Mouse (Mus musculus) heart, embryonic 16.5 days (tissue): ENCODE results near the gene Myo1d. TPM values are rescaled to one million over a fixed set of nuclear protein-coding genes. Genes with fewer than 3 reads are reported as not detected.

ENCODE experiments used
- ATAC-seq: fragments of 200-750 bp; cut with Nextera tagmentation; replicated peaks from 2 replicates; pipeline ENCODE4 v1.8.0; 2017; ENCODE audit warnings: moderate number of reproducible peaks; ENCODE audit not compliant: insufficient read depth, low FRiP score; ENCODE audit errors: extremely low read depth
- H3K27ac ChIP-seq: fragments of 300-500 bp; sonication (generic); 2 replicates; pipeline ENCODE4 v1.5.1; 2014; ENCODE audit warnings: mild to moderate bottlenecking, low read length, control low read depth, moderate library complexity
- H3K27me3 ChIP-seq: fragments of 300-500 bp; sonication (generic); 2 replicates; pipeline ENCODE4 v1.6.1; 2014; ENCODE audit warnings: low read length, mixed read lengths; ENCODE audit not compliant: control insufficient read depth, insufficient read depth
- H3K36me3 ChIP-seq: fragments of 300-500 bp; sonication (generic); 2 replicates; pipeline ENCODE4 v1.6.1; 2014; ENCODE audit not compliant: control insufficient read depth, insufficient read depth
- H3K4me1 ChIP-seq: fragments of 300-500 bp; sonication (generic); 2 replicates; pipeline ENCODE4 v1.6.1; 2014; ENCODE audit warnings: low read length, mixed read lengths; ENCODE audit not compliant: control insufficient read depth, insufficient read depth
- H3K4me2 ChIP-seq: fragments of 300-500 bp; sonication (generic); 2 replicates; pipeline ENCODE4 v1.6.1; 2014; ENCODE audit warnings: low read depth, mild to moderate bottlenecking, control low read depth, low read length
- H3K4me3 ChIP-seq: fragments of 300-500 bp; sonication (generic); 2 replicates; pipeline ENCODE4 v1.5.1; 2014; ENCODE audit warnings: mild to moderate bottlenecking, control low read depth, low read length
- H3K9ac ChIP-seq: fragments of 300-500 bp; sonication (generic); 2 replicates; pipeline ENCODE4 v1.6.1; 2014; ENCODE audit warnings: low read length, control low read depth
- H3K9me3 ChIP-seq: fragments of 300-500 bp; sonication (generic); replicated peaks from 2 replicates; pipeline ENCODE4 v1.6.1; 2016; ENCODE audit warnings: low read length; ENCODE audit not compliant: control insufficient read depth
- WGBS: fragments of 180-500 bp; shearing (Covaris S2); extraction: QIAGEN DNeasy Blood & Tissue Kit; methylation state at CpG from one replicate; pipeline ENCODE4 v1.1.7; 2014; 5-methylcytosine and 5-hydroxymethylcytosine counted together
- polyA plus RNA-seq: library from polyadenylated mRNA; unstranded; fragments of >200 nt; fragmentation: Nextera tagmentation; extraction: Ambion mirVana; gene quantifications from 2 replicates; pipeline ENCODE4 v1.2.1, GENCODE M21; 2015

The Myo1d gene
- polyA plus RNA-seq, 1 experiment from 2014 or later = 7.5 TPM

DNA sequence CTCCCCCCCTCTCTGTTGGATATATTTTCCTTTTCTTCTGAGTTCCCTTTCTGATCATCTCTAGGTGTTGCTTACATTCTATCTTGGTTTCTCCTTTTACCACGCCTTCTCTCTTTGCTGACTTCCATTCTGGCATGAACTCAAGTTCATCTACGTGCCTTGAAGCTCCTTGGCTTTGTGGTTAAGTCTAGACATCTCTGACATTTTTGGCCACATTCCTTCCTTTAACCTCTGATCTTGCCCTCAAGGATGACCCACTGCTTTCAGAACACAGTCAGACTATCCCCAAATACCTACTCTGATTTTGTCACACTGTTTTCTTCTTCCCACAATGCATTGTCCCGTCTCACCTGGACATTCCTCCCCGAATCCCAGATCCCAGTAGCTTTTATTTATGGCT, 240.8 kb downstream of the Myo1d start:
- no peaks in the 10 kb centered on the region for H3K27me3 ChIP-seq
- ATAC-seq = no peak
- no peaks in the 10 kb centered on the region for H3K9me3 ChIP-seq
- no peaks in the 10 kb centered on the region for H3K36me3 ChIP-seq
- H3K4me3 ChIP-seq = no peak overlapping the region
- no peaks in the 10 kb centered on the region for H3K4me1 ChIP-seq
- no peak overlapping the region for H3K4me2 ChIP-seq
- no peak overlapping the region for H3K27ac ChIP-seq
- 66% methylated on average over 4 of the region's 4 CpGs for WGBS
- H3K9ac ChIP-seq = no peak overlapping the region

- Histone ChIP-seq H3K9ac (no peak overlapping the region), H3K27ac (no peak overlapping the region), H3K27me3 (no peaks in the 10 kb centered on the region), H3K36me3 (no peaks in the 10 kb centered on the region), H3K4me1 (no peaks in the 10 kb centered on the region), H3K4me2 (no peak overlapping the region), H3K9me3 (no peaks in the 10 kb centered on the region), H3K4me3 (no peak overlapping the region)
- 35% methylated on average over 1 of the region's 1 CpGs for WGBS
- no peak for ATAC-seq
Measured at GRCm38 (mm10) chr11:80532966-80533365, 246.9 kb downstream of the Myo1d start.

- no peak overlapping the region for H3K27ac ChIP-seq
- no peaks in the 10 kb centered on the region for H3K4me1 ChIP-seq
- no peaks in the 10 kb centered on the region for H3K9me3 ChIP-seq
- 70% methylated on average over 8 of the region's 8 CpGs for WGBS
- ATAC-seq = no peak
- H3K27me3 ChIP-seq = no peaks in the 10 kb centered on the region
- no peak overlapping the region for H3K4me2 ChIP-seq
- no peak overlapping the region for H3K9ac ChIP-seq
- no peaks in the 10 kb centered on the region for H3K36me3 ChIP-seq
- no peak overlapping the region for H3K4me3 ChIP-seq
Measured at GRCm38 (mm10) chr11:80529149-80529548, 250.7 kb downstream of the Myo1d start.

DNA sequence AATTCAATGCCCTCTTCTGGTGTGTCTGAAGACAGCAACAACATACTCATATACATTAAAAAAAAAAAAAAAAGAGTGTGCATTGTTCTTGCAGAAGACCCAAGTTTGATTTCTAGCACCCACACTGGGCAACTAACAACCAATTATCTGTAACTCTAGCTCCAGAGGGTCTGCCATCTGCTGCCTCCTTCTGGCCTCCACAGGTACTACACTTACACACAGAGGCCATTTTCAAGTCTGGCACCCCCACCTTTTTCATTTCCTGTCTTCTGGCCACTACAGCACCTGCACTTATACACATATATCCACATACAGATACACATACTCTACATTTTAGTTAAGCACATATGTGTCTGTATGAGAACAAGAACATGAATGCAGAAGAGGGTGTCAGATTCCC, 252.1 kb downstream of the Myo1d start:
- no peak for ATAC-seq
- Histone ChIP-seq H3K27me3 (no peaks in the 10 kb centered on the region), H3K4me1 (peaks cover 7% of the 10 kb centered on the region), H3K9ac (no peak overlapping the region), H3K4me2 (no peak overlapping the region), H3K9me3 (no peaks in the 10 kb centered on the region), H3K27ac (no peak overlapping the region), H3K4me3 (no peak overlapping the region), H3K36me3 (no peaks in the 10 kb centered on the region)

- Histone ChIP-seq H3K27ac (no peak overlapping the region), H3K4me3 (no peak overlapping the region), H3K9me3 (no peaks in the 10 kb centered on the region), H3K9ac (no peak overlapping the region), H3K4me1 (peaks cover 11% of the 10 kb centered on the region), H3K36me3 (no peaks in the 10 kb centered on the region), H3K4me2 (no peak overlapping the region), H3K27me3 (no peaks in the 10 kb centered on the region)
- WGBS = 88% methylated on average over 5 of the region's 5 CpGs
- no peak for ATAC-seq
Measured at GRCm38 (mm10) chr11:80524213-80524612, 255.6 kb downstream of the Myo1d start.

DNA sequence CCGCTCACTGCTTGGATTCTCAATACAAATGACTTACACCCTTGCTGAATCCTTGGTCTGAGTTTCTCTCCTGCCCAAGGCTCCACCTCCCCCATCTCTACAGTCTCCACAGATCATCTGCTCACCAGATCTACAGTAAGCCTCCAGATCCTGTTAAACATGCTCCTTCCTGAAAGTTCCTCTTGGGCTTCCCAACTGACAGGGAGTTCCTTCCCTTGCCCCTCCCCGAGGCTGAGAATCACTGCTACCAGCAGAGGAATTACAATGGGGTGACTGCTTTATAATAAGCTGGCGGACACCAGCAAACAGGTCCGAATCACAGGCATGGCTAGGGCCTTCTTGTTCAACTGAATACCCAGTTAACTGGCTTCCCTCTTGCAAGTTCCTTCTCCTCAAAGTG, 256.4 kb downstream of the Myo1d start:
- Histone ChIP-seq H3K9me3 (no peaks in the 10 kb centered on the region), H3K4me2 (peak overlapping the region; percentile 16), H3K4me1 (peaks cover 15% of the 10 kb centered on the region), H3K27me3 (no peaks in the 10 kb centered on the region), H3K4me3 (no peak overlapping the region), H3K27ac (peak overlapping the region; percentile 52), H3K9ac (no peak overlapping the region), H3K36me3 (no peaks in the 10 kb centered on the region)
- 54% methylated on average over 4 of the region's 4 CpGs for WGBS
- no peak for ATAC-seq

GRCm38 (mm10) chr11:80522852-80523251, 257.0 kb downstream of the Myo1d start:
- Histone ChIP-seq H3K4me3 (no peak overlapping the region), H3K4me2 (peak overlapping the region; percentile 16; the same call in 1 of the 2 replicates), H3K36me3 (no peaks in the 10 kb centered on the region), H3K27ac (peak overlapping the region; percentile 47), H3K4me1 (peaks cover 15% of the 10 kb centered on the region), H3K27me3 (no peaks in the 10 kb centered on the region), H3K9me3 (no peaks in the 10 kb centered on the region), H3K9ac (no peak overlapping the region)
- WGBS = 30% methylated on average over 2 of the region's 2 CpGs
- ATAC-seq = 0 out of 2 replicates have a peak, but pooled peaks have one; percentile 28

- Histone ChIP-seq H3K9me3 (no peaks in the 10 kb centered on the region), H3K27ac (no peak overlapping the region), H3K4me3 (no peak overlapping the region), H3K36me3 (no peaks in the 10 kb centered on the region), H3K4me1 (peaks cover 15% of the 10 kb centered on the region), H3K4me2 (no peak overlapping the region), H3K9ac (no peak overlapping the region), H3K27me3 (no peaks in the 10 kb centered on the region)
- no peak for ATAC-seq
- WGBS = 69% methylated on average over 2 of the region's 2 CpGs
Measured at GRCm38 (mm10) chr11:80521148-80521547, 258.7 kb downstream of the Myo1d start.

DNA sequence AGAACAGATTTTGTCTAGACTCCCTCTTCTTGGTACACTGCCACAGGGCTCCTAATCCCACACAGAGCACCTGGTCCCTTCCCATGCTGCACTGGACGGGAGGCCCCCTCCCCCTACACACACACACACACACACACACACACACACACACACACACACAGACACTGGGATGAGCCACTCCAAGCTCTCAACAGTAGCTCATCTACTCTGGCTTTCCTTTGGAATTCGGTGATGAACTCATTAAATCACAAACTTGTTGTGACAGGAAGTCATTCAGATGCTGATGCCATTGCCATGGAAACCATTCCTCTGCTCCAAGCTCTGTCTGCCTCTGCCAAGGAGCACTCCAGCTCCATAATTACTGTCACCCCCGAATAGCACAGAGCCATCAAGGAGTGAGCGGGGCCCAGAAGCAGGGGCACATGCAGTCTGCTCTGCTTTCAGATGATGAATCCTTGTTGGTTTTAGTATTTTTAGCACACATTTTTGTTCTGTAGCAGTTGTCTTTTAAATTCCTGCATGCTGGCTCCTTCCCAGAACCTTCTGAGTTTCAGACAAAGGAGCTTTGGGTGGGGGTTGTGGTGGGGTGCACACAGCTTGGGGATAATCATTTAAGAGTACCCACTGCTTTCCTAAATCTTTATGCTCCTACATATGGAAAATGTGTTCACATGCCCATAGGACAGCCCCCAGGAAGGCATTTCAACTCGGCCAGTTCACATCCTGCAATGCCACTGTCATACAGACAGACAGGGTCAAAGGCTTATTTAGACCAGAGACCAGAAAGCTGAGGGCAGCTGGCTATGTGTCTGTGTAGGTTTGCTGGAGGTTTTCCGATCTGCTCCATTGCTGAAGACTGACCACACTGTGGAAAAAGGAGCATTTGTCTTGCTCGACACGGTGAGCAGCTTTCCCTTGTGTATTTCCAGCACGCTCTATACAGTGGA, 261.1 kb downstream of the Myo1d start:
- Histone ChIP-seq H3K27ac (no peak overlapping the region), H3K9ac (no peak overlapping the region), H3K27me3 (no peaks in the 10 kb centered on the region), H3K36me3 (no peaks in the 10 kb centered on the region), H3K4me1 (peaks cover 15% of the 10 kb centered on the region), H3K4me2 (no peak overlapping the region), H3K9me3 (no peaks in the 10 kb centered on the region), H3K4me3 (no peak overlapping the region)
- WGBS = 48% methylated on average over 9 of the region's 9 CpGs
- no peak for ATAC-seq
